Mouse (Mus musculus) forebrain, embryonic 12.5 days (tissue): ENCODE data around the gene Golga7b. TPM values are rescaled to one million over a fixed set of nuclear protein-coding genes. Genes with fewer than 3 reads are reported as not detected.
A peak's percentile ranks its signal among the peaks of the same experiment; 100 is the strongest.

Experiments
- ATAC-seq: fragments of 200-750 bp; cut with Nextera tagmentation; 2 replicates; pipeline ENCODE4 v1.8.0; 2017; ENCODE audit warnings: moderate TSS enrichment; ENCODE audit not compliant: low FRiP score
- H3K27ac ChIP-seq: fragments of 300-500 bp; sonication (generic); 2 replicates; pipeline ENCODE4 v1.5.1; 2016; ENCODE audit warnings: mild to moderate bottlenecking
- H3K27me3 ChIP-seq: fragments of 300-500 bp; sonication (generic); 2 replicates; pipeline ENCODE4 v1.6.1; 2016; ENCODE audit warnings: mild to moderate bottlenecking
- H3K36me3 ChIP-seq: fragments of 300-500 bp; sonication (generic); replicated peaks from 2 replicates; pipeline ENCODE4 v1.6.1; 2016; ENCODE audit warnings: mild to moderate bottlenecking
- H3K4me1 ChIP-seq: fragments of 300-500 bp; sonication (generic); 2 replicates; pipeline ENCODE4 v1.6.1; 2016
- H3K4me2 ChIP-seq: fragments of 300-500 bp; sonication (generic); 2 replicates; pipeline ENCODE4 v1.6.1; 2016; ENCODE audit warnings: mild to moderate bottlenecking, moderate library complexity
- H3K4me3 ChIP-seq: fragments of 300-500 bp; sonication (generic); replicated peaks from 2 replicates; pipeline ENCODE4 v1.5.1; 2016; ENCODE audit warnings: mild to moderate bottlenecking
- H3K9ac ChIP-seq: fragments of 300-500 bp; sonication (generic); 2 replicates; pipeline ENCODE4 v1.6.1; 2016; ENCODE audit warnings: mild to moderate bottlenecking
- H3K9me3 ChIP-seq: fragments of 300-500 bp; sonication (generic); 2 replicates; pipeline ENCODE4 v1.6.1; 2016
- WGBS: fragments of 180-500 bp; shearing (Covaris S2); methylation state at CpG from one replicate; pipeline ENCODE4 v1.1.7; 2016; 5-methylcytosine and 5-hydroxymethylcytosine counted together
- polyA plus RNA-seq: library from polyadenylated mRNA; unstranded; fragments of >200 nt; fragmentation: Nextera tagmentation; extraction: Ambion mirVana; gene quantifications from 2 replicates; pipeline ENCODE4 v1.2.1, GENCODE M21; 2016

Golga7b gene
- polyA plus RNA-seq, 1 experiment from 2014 or later = 7.1 TPM

DNA sequence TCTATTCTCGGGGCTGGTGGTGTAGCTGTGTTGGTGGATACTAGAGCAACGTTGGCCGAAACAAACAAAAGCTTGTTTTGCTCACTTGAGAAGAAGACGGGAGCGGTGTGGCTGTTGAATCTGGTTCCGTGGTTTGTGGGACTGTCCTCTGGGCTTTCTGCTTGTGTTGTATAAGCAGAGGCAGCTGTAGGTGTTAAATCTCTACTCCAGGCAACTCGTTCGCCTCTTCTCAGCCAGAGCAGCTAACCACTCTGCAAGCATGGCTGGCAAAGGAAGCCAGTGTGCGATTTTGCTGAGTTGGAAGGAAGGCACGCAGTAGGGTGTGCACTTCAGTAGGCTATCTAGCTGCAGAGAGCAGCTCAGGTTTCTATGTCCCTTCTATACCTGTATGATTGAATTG, 20.9 kb upstream of the Golga7b start:
- Histone ChIP-seq H3K9ac (no peak overlapping the region), H3K4me1 (peaks cover 3% of the 10 kb centered on the region; the same call in 1 of the 2 replicates), H3K27ac (no peak overlapping the region), H3K36me3 (no peaks in the 10 kb centered on the region), H3K4me3 (no peak overlapping the region), H3K4me2 (no peak overlapping the region), H3K9me3 (no peaks in the 10 kb centered on the region), H3K27me3 (no peaks in the 10 kb centered on the region)
- WGBS = 82% methylated on average over 10 of the region's 10 CpGs
- ATAC-seq = no peak

GRCm38 (mm10) chr19:42229499-42230287, 17.7 kb upstream of the Golga7b start:
- H3K4me2 ChIP-seq = no peak overlapping the region
- 82% methylated on average over 17 of the region's 17 CpGs for WGBS
- H3K4me3 ChIP-seq = no peak overlapping the region
- H3K27ac ChIP-seq = no peak overlapping the region
- no peaks in the 10 kb centered on the region for H3K36me3 ChIP-seq
- peaks cover 3% of the 10 kb centered on the region; the same call in 1 of the 2 replicates for H3K4me1 ChIP-seq
- H3K27me3 ChIP-seq = no peaks in the 10 kb centered on the region
- no peak for ATAC-seq
- no peak overlapping the region for H3K9ac ChIP-seq
- no peaks in the 10 kb centered on the region for H3K9me3 ChIP-seq

DNA sequence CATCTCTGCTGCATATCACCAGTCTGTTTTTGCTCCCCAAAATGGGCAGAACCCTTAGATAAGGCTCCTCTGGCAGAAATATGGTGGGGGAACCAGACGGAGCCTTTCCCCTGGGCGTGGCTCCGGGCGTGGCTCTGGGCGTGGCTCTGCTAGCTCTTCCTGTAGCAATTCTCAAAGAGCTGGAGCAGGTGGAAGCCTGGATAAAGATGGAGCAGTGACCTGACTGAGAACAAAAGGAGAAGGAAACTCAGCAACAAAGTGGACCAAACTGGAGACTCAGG, 17.1 kb upstream of the Golga7b start:
- H3K36me3 ChIP-seq = no peaks in the 10 kb centered on the region
- ATAC-seq = no peak
- WGBS = 70% methylated on average over 5 of the region's 5 CpGs
- H3K4me3 ChIP-seq = no peak overlapping the region
- no peaks in the 10 kb centered on the region for H3K27me3 ChIP-seq
- no peak overlapping the region for H3K27ac ChIP-seq
- H3K9me3 ChIP-seq = no peaks in the 10 kb centered on the region
- no peak overlapping the region for H3K9ac ChIP-seq
- H3K4me2 ChIP-seq = no peak overlapping the region
- peaks cover 3% of the 10 kb centered on the region; the same call in 1 of the 2 replicates for H3K4me1 ChIP-seq

GRCm38 (mm10) chr19:42230986-42231385, 16.4 kb upstream of the Golga7b start:
- Histone ChIP-seq H3K27me3 (no peaks in the 10 kb centered on the region), H3K27ac (no peak overlapping the region), H3K9me3 (no peaks in the 10 kb centered on the region), H3K4me2 (no peak overlapping the region), H3K4me3 (no peak overlapping the region), H3K9ac (no peak overlapping the region), H3K4me1 (peaks cover 3% of the 10 kb centered on the region; the same call in 1 of the 2 replicates), H3K36me3 (no peaks in the 10 kb centered on the region)
- 93% methylated on average over 13 of the region's 13 CpGs for WGBS
- no peak for ATAC-seq

DNA sequence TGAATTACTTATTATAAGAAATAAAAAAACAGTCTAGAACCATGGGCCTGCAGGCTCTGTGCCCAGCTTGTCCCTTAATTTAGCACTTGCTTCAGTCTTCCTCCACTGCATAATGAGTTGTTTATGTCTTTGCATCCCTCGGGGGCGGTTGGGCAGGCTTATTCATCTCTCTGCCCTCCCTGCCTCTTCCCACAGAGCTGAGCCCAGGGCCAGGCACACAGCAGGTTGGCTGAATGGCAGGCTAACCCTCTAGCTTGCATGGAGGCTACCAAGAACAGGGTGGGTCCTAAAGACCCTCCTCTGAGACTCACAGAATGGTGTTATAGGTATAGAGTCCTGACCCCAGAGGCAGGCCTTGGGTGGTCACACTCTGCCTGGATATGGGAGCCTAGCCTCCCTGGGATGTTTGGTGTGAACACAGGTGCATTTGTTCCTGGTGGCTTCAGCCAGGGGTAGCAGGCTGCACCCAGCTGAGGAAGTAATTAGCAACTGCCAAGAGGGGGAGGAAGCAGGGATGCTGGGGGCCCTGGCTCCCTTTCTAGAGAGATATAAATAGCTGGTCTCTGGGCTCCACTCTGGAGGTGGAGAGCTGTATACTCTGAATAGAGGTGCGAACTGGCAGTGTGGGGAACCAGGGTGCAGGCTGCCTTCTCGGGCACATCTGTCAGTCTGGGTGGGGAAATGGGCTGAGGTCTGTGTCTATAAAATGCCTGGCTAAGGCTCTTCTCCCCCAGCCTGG, 9.6 kb upstream of the Golga7b start:
- WGBS = 18% methylated on average over 4 of the region's 4 CpGs

GRCm38 (mm10) chr19:42238341-42238715, 9.0 kb upstream of the Golga7b start:
- WGBS = 69% methylated on average over 7 of the region's 7 CpGs
- H3K27ac ChIP-seq = peak overlapping the region; percentile 76

More for the DNA sequence above, 9.6 kb upstream of the Golga7b start:
- no peaks in the 10 kb centered on the region for H3K36me3 ChIP-seq
- H3K27me3 ChIP-seq = no peaks in the 10 kb centered on the region
- H3K4me1 ChIP-seq = peaks cover 13% of the 10 kb centered on the region
- no peaks in the 10 kb centered on the region for H3K9me3 ChIP-seq
- H3K4me2 ChIP-seq = no peak overlapping the region
- ATAC-seq = peak; percentile 64; the same call in 1 of the 2 replicates
- H3K4me3 ChIP-seq = no peak overlapping the region
- no peak overlapping the region for H3K9ac ChIP-seq
- H3K27ac ChIP-seq = peak overlapping the region; percentile 76

DNA sequence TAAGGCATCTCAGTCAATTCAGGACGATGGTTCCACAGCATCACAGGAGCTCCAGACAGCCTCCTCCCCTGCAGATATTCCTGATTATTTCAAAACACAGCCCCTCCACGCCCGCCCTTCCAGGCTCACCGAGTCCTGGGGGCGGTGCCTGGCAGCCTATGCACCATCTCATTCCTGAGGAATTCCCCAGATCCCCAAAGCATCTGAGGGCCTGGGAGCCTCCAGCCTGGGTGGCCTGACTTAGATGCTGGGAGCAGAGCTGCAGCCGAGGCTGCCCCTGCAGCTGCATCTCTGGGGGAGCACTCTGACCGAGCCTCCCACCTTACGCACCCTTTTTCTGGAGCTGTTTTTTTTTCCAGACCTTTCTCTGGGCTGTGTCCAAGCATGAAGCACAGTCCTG, 6.5 kb upstream of the Golga7b start:
- Histone ChIP-seq H3K4me3 (no peak overlapping the region), H3K9ac (no peak overlapping the region), H3K27ac (no peak overlapping the region), H3K4me1 (peaks cover 13% of the 10 kb centered on the region), H3K4me2 (no peak overlapping the region), H3K9me3 (no peaks in the 10 kb centered on the region), H3K36me3 (no peaks in the 10 kb centered on the region), H3K27me3 (no peaks in the 10 kb centered on the region)
- no peak for ATAC-seq
- WGBS = 63% methylated on average over 8 of the region's 8 CpGs

More at GRCm38 (mm10) chr19:42238341-42238715, 9.0 kb upstream of the Golga7b start:
- Histone ChIP-seq H3K4me2 (no peak overlapping the region), H3K4me1 (peaks cover 13% of the 10 kb centered on the region), H3K36me3 (no peaks in the 10 kb centered on the region), H3K9me3 (no peaks in the 10 kb centered on the region), H3K9ac (no peak overlapping the region), H3K4me3 (no peak overlapping the region), H3K27me3 (no peaks in the 10 kb centered on the region)
- no peak for ATAC-seq

- Histone ChIP-seq H3K27me3 (0 out of 2 replicates have a peak, but pooled peaks cover 3% of the 10 kb centered on the region), H3K9ac (no peak overlapping the region), H3K4me2 (no peak overlapping the region), H3K4me1 (peaks cover 3% of the 10 kb centered on the region; the same call in 1 of the 2 replicates), H3K9me3 (no peaks in the 10 kb centered on the region), H3K4me3 (no peak overlapping the region), H3K36me3 (no peaks in the 10 kb centered on the region), H3K27ac (no peak overlapping the region)
- WGBS = 75% methylated on average over 3 of the region's 3 CpGs
- no peak for ATAC-seq
Measured at GRCm38 (mm10) chr19:42243401-42243800, 4.0 kb upstream of the Golga7b start.

DNA sequence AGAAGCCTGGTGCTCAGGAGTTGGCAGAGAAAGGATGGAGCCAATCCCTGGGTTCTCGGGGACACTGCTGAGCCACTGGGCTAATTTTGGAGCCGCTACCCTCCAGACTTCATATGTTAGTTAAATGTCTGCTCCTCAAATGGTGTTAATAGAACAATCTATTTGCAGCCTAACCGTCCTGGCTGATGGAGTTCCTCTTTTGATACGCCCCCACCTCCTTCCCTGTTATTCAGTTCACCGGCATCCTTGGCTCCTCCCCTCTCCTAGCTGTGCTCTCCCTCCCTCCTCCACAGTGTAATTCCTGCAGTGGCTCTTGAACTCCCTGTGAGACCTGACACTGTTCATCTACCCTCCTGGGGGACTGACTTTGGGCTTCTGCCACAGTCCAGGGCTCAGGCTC, 748 bp upstream of the Golga7b start:
- no peaks in the 10 kb centered on the region for H3K36me3 ChIP-seq
- no peaks in the 10 kb centered on the region for H3K9me3 ChIP-seq
- ATAC-seq = no peak
- no peak overlapping the region for H3K4me2 ChIP-seq
- 48% methylated on average over 5 of the region's 5 CpGs for WGBS
- no peak overlapping the region for H3K27ac ChIP-seq
- H3K4me1 ChIP-seq = no peaks in the 10 kb centered on the region
- H3K9ac ChIP-seq = no peak overlapping the region
- no peak overlapping the region for H3K4me3 ChIP-seq
- 0 out of 2 replicates have a peak, but pooled peaks cover 6% of the 10 kb centered on the region for H3K27me3 ChIP-seq

DNA sequence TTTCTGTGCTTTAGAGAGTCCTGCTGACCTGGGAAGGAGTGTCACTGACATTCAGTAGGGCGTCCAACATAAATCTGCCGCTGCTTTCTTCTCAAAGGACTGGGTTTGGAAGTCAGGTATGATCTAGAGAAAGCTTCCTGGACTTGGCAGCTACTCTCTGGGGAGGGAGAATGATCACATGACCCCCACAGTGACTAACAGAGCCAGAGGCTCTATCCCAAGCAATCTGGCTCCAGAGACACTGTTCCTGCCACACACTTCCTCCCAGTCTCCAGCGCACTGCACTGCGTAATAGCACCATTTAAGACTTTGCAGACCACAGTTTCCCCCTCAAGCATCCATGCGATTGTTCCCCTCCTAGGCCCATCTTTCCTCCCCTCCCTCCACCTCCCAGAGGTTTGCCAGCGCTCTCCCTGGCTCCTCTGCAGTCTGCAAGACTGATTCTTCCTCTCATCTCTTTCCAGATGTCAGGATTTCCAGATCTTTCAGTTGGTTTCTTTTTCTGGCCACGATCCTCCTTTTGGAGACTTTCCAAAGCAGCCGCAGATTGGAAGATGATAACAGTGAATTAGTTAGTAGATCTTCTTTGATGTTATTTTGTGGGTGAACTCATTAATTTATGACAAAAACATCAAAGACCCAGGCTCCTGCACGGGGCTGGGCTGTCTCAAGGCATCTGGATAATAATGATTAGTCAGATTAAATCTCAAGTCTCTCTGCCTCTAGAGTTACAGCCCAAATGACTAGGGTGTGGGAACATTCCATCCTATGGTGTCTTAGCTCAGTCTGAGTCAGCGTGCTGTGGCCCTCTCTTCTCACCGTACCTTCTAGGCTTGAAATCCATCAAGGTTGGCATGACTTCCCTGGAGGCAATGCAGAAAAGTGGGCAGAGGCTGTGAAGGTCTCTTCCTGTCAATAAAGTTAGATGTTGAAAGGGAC, 2.9 kb downstream of the Golga7b start:
- peaks cover 3% of the 10 kb centered on the region for H3K4me1 ChIP-seq
- WGBS = 70% methylated on average over 11 of the region's 11 CpGs
- H3K9ac ChIP-seq = no peak overlapping the region
- H3K27ac ChIP-seq = no peak overlapping the region
- H3K9me3 ChIP-seq = no peaks in the 10 kb centered on the region
- peaks cover 26% of the 10 kb centered on the region for H3K27me3 ChIP-seq
- H3K4me3 ChIP-seq = no peak overlapping the region
- no peaks in the 10 kb centered on the region for H3K36me3 ChIP-seq
- H3K4me2 ChIP-seq = no peak overlapping the region
- no peak for ATAC-seq

DNA sequence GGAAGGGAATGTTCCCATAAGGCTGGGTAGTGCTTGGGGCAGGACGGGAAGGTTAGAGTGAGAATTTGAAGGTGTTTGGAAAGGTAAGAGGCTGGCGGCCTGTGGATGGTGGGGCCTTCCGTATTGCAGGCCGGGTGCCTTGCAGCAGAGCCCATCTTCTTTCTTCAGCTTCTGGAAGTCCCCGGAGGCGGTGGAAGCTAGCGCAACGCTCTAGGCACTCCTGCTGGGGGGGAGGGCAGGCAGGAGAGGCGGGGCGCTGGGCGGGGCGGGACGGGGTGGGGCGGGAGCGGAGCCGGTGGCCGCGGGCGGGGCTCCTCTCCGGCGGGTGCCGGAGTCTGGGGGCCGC, 8.0 kb downstream of the Golga7b start:
- peak overlapping the region; percentile 57 for H3K9ac ChIP-seq
- H3K4me1 ChIP-seq = peaks cover 22% of the 10 kb centered on the region
- H3K9me3 ChIP-seq = no peaks in the 10 kb centered on the region
- 0 out of 2 replicates have a peak overlapping the region, but pooled peaks have one; percentile 15 for H3K27ac ChIP-seq
- no peaks in the 10 kb centered on the region for H3K36me3 ChIP-seq
- under 1% methylated on average over 8 of the region's 23 CpGs for WGBS
- H3K27me3 ChIP-seq = peaks cover 35% of the 10 kb centered on the region
- peak; percentile 84 for ATAC-seq
- peak overlapping the region; percentile 56 for H3K4me3 ChIP-seq
- peak overlapping the region; percentile 92 for H3K4me2 ChIP-seq
